Mouse (Mus musculus) ES-CJ7 (cell line): ENCODE measurements around the gene Utrn.
A peak's percentile ranks its signal among the peaks of the same experiment; 100 is the strongest.

Experiments used
- DNase-seq: peaks from one replicate; pipeline ENCODE4 v3.0.0; 2011; ENCODE audit warnings: low read depth, low spot score

Gene Utrn

DNA sequence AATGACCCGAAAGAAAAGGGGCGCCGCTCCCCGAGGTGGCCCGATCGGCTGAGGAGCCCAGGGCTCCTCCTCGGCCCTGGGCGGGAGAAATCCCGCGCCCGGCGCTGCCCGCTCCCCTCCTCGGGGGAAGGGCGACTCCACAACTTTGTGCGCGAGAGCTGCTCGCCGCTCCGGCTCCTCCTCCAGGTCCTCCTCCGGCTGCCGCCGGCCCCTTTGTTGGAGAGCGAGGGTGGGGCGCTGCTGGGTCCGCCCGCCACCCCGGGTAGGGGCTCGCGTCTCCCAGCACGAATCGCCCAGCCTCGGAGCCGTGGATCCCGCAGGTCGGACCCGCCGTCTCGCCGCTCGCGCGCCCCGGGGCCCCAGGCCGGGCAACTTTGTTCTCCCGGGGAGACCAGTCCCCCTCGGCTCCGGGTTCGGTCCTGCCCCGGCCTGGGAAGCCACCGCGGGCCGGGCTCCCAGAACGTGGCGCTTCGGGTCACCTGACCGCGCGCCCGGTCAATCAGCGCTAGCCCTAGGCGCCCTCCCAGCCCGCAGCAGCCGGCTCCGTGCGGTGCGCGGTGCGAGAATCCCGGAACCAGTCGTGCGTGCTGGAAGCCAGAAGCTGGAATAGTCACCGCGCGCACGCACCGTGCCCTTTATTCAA, at the start of gene Utrn:
Utrn (minus strand) TSS at position 337 of the 643 bp plus-strand sequence.
- DNase-seq: peak; percentile 72

DNA sequence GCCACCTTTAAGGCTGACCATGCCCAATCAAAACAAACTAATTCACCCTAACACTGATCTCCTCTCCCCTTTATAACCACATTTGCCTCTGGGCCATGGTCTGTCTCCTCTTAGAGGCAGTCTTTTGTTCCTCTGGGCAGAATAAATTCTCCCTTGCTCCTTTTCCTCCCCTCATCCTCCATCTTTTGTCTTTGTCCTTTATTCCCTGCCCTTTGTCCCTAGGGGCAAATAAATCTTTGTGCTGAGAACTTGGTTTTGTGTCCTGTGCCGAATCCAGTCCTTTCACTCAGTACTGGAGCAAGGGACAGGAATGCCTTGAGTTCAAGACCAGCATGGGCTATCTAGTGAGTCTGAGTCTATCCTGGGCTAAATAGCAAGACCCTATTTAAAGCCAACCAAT, 48.5 kb upstream of the Utrn start:
- no peak for DNase-seq

DNA sequence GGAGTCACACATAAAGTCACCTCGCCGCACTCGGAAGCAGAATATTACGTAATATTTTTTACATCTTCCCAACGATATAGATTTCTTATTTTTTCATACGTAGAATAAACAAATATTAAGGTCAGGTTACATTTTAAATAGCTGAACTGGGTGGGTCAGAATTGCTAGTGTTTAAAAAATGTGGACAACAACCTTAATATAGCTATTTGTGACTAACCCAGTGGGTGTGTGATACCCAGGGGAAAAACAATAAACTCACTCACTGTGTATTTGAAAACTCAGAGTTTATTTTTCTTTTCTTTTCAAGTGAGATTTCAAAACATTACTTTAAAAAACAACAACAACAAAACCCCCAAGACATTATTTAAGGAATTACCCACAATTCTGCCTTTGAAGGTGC, 47.2 kb upstream of the Utrn start:
- DNase-seq: no peak

DNA sequence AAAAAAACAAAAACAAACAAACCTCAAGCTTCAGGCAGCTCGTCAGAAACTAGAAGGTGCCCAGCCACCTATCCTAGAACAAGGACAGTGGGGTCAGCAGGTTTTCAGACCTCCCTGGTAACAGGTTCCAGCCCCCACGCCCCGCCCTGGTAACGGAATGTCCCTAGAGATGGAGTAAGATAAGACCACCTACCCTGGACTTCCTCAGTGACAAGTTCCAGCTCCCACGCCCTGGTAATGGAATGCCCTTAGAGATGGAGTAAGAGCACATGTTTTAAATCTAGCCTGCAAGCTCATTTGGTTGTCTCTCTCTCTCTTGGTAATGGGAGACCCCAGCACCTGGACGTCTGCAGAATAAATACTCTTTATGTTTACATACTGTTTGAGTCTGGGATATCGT, 46.7 kb upstream of the Utrn start:
- no peak for DNase-seq

DNA sequence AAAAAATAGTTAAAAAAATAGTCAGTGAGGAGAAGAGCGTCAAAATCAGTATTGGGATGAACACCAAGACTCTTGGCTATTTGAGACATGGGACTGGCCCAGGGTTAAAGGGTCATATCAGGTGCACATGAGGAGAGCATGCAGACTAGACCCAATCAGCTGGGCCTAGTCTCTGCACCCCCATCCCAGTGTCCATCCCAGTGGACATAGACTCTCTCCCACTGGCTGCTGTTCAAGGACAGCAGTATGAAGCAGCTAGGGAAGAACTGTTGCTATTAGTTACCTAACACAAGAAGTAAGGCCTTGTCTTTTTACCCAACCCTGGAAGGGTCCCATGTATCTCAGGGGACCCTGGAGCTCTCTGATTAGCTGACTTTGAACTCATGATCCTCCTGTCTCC, 45.0 kb upstream of the Utrn start:
- no peak for DNase-seq

DNA sequence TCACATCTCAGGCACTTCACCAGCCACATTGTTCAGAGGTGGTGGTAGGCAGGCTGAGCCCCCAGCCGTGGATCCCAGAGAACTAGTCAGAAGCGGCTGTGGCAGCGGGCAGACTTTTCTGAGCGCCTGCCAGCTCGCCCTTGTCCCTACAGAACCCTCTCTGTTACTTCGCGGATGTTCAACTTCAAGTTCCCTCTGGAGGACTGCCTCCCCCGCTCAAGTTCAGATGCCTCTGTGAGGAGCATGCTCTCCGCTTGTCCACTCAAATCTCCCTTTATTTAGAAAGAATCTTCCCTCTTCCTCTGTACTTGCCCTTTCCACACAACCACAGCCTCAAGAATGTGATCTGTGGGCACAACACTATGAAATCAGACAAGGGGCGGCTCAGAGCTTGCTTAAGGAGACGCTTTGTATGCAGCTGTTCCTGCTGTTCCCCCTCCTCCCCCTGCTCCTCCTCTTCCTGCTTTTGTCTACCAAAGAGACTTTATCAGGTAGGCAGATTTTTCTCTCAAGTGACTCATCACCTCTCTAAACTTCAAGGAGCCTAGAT, 42.9 kb upstream of the Utrn start:
- DNase-seq: peak; percentile 72

DNA sequence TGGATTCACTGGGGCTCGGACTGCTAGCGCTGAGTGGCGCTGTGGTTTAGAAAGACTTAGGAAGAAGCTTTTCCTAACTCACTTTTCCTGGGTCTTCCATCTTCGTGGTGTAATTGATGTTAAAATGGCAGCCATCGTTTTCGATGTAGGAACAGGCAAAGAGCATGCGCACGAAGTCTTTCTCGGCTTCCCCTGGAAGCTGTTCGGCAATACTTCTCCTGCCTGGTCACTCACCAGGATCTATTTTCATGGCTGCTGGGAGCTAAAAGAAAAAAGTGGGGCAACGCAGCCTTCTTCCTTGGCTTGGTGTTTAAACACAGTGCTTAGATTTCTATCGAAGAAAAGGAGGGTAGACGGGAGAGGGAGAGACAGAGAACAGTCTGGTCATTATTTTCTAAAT, 42.3 kb upstream of the Utrn start:
- DNase-seq: no peak

DNA sequence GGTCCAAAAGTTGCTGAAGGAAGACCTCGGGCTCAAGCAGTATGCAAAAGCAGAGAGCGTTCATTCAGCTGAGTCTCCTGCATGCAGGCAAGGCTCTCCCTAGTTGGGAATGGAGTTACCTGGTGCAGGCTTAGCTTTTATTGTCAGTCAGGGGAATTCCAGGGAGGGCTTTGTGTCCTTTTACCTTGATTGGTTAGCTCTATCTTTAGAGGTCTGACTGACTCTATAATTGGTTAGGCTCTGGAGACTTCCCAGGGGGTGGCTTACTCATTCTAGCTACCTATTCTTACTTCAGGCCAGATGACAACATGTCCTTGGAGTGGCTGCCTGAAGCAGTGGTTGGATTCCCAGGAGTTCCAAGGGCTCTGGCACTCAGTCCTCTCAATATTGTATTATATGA, 40.7 kb upstream of the Utrn start:
- DNase-seq: no peak

DNA sequence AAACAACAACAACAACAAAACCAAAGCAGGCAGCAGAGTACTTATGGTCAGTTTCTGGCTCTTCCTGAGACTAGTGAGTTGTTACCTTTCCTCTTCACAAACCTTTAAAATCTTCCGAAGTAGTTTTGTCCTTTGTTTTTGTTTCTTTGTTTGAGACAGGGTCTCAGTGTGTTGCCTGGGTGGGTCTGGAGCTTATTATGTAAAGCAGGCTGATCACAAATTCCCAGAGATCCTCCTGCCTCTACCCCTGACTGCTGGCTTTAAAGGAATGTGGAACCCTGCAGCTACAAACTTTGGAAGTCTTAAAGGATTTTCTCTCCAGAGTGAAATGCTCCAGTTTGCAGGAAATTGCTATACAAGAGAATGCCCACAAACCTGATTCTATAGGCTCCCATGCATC, 40.0 kb upstream of the Utrn start:
- peak; percentile 60 for DNase-seq

DNA sequence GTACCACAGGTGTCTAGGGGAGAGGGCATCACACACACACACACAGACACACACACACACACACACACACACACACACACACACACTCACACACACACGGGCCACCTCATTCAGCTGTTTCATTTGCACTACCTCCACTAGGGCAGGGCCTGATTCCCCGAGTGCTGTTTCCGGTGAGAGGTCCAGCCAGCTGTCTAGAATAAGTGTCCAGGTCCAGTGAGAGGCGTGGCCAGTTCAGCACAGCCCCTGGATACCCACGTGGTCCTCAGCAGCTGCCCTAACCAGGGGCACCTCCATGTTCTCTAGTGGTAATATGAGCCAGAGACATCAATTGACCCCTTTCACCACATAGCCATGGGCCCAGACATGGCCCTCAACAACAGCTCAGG, 35.0 kb upstream of the Utrn start:
- no peak for DNase-seq

DNA sequence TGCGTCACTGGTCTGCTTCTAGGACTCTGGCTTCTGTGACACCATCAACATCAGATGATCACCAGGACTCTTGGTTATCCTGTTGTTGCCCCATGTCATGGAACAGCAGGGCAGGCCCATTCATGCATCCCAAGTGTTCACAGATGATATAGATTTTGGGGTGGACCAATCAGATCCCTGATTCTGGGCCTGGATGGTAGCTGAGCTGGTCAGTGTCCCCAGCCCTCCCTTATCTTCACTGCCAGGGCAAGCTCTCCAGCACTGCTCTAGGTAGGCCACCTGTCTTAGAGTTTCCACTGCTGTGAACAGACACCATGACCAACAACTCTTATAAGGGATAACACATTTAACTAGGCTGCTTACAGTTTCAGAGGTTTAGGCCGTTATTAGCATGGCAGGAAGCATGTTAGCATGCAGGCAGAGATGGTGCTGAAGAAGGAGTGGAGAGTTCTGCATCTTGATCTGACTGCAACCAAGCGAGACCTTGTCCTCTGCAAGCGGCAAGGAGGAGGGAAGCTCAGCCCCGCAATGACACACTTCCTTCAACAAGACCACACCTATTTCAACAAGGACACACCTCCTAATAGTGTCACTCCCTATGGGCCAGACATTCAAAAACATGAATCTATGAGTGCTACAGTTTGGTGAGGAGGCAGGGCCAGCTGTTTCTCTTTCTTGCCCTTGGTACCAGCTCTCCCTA, 34.4 kb upstream of the Utrn start:
- no peak for DNase-seq

DNA sequence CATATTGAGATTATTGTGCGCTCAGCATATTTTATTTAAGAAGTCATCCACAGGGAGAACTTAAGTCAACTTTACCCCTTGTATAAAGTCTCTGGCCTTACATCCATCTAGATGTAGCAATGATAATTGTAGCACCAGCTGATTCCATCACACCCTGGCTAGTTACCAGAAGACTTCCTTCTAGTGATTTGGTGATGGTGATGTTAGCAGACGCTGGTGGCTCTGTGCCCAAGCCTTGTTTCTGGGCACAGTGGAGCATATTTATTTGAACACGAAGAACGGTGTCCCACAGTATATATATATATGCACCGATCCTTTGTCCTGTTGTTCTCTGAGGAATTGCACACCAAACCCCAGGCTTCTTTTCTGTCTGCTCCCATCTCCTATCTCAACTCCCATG, 30.7 kb upstream of the Utrn start:
- DNase-seq: no peak

DNA sequence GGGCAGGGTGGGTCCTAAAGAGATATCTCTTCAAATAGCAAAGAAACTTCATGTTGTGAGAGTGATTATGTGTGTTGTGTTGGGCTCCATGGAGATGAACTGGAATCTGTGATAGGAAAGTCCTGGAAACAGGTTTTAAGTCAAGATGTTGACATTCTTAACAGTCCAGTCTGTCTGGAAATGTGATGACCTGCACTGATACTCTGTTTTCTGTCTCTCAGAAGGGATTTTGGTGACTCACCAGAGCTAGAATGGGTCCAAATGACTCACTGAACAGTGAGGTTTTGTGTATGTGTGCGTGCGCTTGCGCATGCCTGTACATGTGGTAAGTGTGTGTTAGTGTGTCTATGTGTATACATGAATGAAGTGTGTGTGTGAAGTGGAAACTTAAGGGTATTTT, 24.2 kb upstream of the Utrn start:
- no peak for DNase-seq

DNA sequence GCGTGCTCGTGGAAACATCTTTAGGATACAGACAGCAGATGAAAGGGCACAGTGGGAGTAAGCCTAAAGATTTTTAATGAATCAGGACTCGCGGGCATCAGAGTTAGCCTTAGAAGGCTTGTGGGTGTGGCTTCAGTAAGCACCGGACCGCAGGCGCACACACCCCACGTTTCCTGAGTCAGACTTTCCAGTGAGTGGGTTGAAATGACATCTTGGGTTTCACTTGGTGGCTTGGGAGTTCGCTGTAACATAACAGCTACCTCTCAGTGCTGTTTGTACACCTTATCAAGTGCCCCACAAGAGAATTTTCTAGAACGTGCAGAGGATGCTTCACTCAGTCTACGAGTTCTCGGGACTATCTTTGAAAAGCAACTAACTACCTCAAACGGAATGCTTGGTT, 19.2 kb upstream of the Utrn start:
- DNase-seq: no peak

DNA sequence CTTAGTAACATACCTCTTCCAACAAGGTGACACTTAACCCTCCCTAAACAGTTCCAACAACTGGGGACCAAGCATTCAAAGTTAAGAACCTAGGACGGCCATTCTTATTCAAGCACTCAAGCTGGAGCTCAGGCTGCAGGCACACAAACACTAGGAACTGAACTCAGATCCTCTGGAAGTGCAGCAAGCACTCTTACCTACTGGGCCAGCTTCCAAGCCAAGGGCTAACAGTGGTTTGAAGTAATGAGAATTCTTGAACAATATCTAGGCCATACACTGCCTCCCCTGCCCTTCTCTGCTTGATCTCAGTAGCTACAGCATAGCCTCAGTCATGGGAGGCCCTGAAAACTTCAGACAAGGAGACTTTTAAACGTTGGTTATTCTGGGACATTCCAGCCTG, 18.6 kb upstream of the Utrn start:
- no peak for DNase-seq

DNA sequence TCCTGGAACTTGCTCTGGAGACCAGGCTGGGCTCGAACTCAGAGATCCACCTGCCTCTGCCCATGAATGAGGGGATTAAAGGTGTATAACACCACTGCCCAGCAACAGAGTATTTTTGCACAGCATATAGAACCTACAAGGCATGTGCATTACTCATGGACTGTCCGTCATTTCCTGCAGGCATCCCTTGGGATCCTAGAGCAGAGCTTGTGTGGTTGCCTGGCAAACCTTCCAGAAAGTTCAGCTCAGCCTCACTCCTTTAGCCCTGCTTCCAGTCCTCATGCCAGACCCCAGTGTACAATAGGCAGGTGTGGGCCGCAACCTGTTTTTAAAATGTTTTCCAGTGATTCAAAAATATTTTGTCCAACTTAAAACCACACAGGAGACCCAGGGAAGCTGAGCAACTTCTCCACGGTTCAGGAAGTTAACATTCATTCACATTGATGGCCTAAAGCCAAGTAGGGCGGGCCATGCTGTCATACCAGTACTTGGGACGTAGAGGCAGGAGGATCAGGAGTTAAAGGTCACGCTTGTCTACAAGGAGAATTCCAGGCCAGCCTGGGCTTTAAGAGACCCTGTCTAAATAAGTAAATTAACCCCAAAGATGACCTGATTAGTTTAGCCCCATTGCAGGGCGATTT, 15.3 kb upstream of the Utrn start:
- no peak for DNase-seq

DNA sequence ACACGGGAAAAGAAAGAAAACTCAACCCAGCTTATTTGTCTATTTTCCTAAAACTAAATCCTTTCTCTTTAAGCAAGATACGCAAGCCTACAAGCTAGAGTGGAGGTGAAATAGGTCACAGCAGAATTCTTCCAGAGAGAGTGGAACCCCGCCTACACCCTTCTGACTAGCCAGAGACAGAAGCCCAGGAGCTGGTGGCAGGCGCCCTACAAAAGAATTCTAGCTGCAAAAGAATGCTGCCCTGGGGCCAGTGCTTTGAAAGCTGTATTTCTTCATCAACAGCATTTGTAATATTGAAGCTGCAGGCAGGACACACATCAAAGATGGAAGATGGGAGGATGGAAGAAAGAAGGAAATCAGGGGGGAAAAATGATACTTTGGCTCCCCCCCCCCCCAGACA, 12.7 kb upstream of the Utrn start:
- DNase-seq: peak; percentile 18

DNA sequence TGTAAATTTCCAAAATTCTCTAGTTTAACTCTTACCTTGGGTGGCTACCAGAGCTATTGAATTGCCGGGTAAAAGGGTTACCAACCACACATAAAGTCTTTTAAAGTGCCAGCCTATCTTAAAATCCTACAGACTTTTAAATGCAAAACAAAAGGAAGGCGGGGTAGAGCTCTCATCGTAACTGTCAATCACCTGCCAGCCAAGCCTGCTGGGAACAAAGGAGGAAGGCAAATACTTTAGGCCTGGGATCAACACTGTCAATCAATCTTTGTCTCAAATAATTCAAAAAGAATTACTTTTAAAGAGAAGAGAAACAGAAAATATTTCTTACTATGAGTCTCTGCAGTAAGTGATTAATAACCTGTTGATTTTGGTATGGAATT, 10.1 kb upstream of the Utrn start:
- DNase-seq: no peak

DNA sequence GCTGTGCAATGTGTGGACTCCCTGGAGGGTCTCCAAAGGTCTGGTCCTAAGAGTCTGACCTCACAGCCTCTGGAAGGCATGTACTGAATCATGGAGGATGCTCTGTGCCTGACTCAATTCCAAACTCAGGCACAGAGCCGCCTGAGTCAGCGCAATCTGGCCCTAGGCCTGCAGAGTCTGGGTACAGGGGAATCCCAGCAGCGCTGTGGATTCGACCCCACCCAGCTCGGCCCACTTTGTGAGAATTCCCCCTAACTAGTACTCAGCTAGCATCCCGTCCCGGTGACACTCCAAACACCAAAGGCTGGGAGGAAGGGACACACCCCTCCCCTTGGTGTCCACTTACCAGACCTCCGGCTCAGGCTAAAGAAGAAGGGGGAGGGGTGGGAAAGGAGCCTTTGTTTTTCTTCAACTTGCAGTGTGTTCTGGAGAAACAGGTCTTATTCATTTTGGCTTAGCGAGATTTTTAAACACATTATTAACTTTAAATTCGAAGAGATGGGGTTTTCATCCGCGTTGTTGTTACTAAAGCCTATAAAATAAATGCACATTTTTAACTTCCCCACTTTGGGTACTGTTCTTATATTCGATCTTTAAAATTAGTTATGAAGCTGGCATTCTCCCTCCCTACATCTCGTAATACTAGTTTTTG, 9.6 kb upstream of the Utrn start:
- DNase-seq: peak; percentile 81

DNA sequence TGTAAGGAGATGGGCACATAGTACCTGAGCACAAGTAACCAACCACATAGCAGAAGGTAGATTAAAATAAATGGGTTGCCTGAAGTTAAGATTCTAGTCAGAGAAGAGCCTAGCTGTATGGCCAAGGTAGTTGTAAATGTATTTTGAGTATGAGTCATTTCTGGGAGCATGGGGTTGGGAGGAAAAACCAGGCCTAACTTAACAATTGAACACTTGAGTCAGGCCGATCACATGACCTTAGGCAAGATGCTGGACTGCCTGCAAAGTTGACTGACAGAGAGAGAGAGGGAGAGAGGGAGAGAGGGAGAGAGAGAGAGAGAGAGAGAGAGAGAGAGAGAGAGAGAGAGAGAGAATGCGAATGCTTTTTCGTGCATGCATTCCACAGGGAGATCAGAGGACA, 7.3 kb upstream of the Utrn start:
- DNase-seq: no peak

DNA sequence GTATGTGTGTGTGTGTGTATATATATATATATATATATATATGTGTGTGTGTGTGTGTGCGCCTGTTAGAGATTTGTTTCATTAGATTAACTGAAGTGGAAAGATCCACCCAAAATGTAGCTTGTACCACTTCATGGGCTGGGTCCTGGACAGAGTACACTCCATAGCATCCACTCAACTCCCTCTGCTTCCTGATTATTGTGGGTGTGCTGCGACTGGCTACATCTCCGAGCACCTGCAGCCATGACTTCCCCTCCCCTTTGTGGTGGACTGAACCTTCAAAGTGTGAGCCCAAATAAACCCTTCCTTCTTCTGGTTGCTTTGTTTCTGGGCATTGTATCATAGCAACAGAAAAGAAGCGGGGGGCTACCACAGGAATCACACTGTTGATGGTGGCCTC, 6.2 kb upstream of the Utrn start:
- no peak for DNase-seq

DNA sequence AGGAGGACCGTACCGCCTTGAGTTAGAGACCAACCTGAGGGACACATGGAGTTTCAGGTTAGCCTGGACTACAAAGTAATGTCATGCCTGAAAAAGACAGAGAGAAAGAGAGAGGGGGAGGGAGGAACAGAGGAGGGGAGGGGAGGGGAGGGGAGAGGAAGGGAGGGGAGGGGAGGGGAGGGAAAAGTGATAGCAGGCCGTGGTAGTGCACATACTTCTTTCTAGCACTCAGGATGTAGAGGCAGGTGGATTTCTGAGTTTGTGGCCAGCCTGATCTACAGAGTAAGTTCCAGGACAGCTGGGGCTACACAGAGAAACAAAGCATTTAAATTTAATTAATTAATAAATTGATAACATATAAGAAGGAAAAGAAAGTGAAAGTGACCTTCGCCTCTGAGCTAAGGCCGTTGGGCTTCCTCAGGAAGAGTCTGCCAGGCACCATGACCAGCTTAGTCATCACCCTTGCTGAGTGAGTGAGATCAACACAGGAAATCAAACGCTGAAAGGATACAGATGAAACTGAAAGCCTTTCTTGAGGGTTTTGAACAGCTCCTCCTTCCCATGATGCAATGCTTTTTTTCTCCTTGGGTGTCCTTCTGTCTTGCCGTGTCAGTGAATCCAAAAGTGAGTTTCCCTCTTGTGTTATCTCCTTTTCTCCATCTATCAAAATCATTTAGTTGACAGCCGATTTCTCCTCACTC, 5.6 kb upstream of the Utrn start:
- DNase-seq: no peak
